Mouse (Mus musculus): ENCODE results near the gene Pif1. TPM values are rescaled to one million over a fixed set of nuclear protein-coding genes. Genes with fewer than 3 reads are reported as not detected.

Gene Pif1
- total and polyA plus RNA-seq, 3 experiments: 11.2 to 14.5 (median 12.2) TPM

DNA sequence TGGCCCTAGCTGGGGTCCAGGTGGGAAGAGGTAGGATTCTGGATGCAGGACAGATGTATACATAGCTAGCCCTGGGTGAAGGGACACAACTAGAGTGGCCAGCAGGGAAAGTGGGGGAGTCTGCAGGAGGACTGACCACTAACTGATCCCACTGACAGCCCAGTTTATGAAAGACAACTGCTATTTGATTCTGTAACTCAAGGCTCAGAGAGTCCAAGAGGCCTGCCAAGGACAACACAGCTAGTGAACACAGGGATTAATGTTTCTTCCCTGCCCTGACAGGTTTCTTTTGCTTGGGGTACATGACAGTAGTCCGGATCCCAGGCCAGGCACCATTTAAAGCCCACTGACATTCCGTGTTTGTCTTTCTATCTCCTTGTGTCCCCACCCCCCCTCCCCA, 20.2 kb downstream of the Pif1 start:
- TF ChIP-seq MYC (IDR thresholded peaks at IDR 0.05; ENCODE audit: low read depth, low read length) (no peak), GABPA (IDR thresholded peaks at IDR 0.05; ENCODE audit: insufficient replicate concordance, low read depth, low read length) (no peak), ELF1 (IDR thresholded peaks at IDR 0.05; ENCODE audit: low read depth, low read length) (no peak), RAD21 (IDR thresholded peaks at IDR 0.05; ENCODE audit: low read depth, low read length) (no peak), TCF12 (IDR thresholded peaks at IDR 0.05; ENCODE audit: low read depth, low read length) (no peak), E2F4 (IDR thresholded peaks at IDR 0.05; ENCODE audit: insufficient replicate concordance, low read depth, low read length) (no peak), SIN3A (IDR thresholded peaks at IDR 0.05; ENCODE audit: low read length) (no peak)
- dilution Hi-C loops (cut with MboI; ENCODE audit: extremely low pct_ligation_motif_present, extremely low pct_unique_long_range_greater_than_20kb, low sequenced_read_pairs) (no loop called here), in situ Hi-C loops (cut with MboI; ENCODE audit: low pct_ligation_motif_present, low pct_unique_long_range_greater_than_20kb, low sequenced_read_pairs) (loop anchor here (5.0 to 10.0 kb wide), 2 partner anchors 55 to 238 kb away; no protein-coding TSS in a partner anchor)
- Histone ChIP-seq H3K9me3 (replicated peaks; ENCODE audit: low read length) (no peaks in the 10 kb centered on the region), H3K4me1 (ENCODE audit: control insufficient read depth in 1 of 2, insufficient read depth in 2 of 2) (no peaks in the 10 kb centered on the region), H3K27me3 (replicated peaks) (no peaks in the 10 kb centered on the region), H3K36me3 (replicated peaks in 1 of 2; ENCODE audit: control insufficient read depth in 1 of 2, insufficient read depth in 1 of 2, low read length in 1 of 2) (no peaks in the 10 kb centered on the region), H3K27ac (ENCODE audit: insufficient read depth, low read depth) (no peak overlapping the region), H3K4me3 (replicated peaks in 1 of 3; ENCODE audit: low read depth in 2 of 3, low read length in 2 of 3, poor library complexity in 1 of 3) (no peak overlapping the region), H3K4me2 (ENCODE audit: insufficient read depth, low read depth, poor library complexity, severe bottlenecking) (no peak overlapping the region), H3K9ac (ENCODE audit: insufficient read depth, low read depth) (no peak overlapping the region), H3K79me2 (replicated peaks; ENCODE audit: control insufficient read depth, extremely low read depth, insufficient read depth, poor library complexity, severe bottlenecking) (no peaks in the 10 kb centered on the region)
- DNase-seq (ENCODE audit: extremely low read depth): no peak

DNA sequence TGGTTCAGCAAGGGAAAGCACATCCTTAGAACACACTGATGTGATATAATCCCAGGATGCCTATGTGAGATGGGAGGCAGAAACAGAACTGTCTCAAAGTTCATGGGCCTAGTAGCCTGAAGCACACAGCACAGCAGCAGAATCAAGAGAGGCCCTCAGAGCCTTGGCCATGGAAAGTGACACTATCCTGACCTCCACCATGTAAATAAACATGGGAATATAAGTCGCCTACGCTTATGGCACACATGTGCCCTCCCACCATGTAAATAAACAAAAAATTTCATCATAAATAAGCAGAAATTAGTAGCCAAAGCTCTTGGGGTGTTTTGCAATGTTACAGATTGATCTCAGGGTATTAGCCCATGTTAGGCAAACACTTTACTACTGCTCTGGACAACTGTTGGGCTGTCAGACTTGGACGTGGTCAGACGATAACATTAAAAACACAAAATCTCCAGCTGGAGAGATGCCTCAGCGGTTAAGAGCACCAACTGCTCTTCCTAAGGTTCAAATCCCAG, 25.1 kb downstream of the Pif1 start:
- no peaks in the 10 kb centered on the region for H3K36me3 ChIP-seq (replicated peaks in 1 of 2; ENCODE audit: control insufficient read depth in 1 of 2, insufficient read depth in 1 of 2, low read length in 1 of 2)
- H3K27ac ChIP-seq (ENCODE audit: insufficient read depth, low read depth): no peak overlapping the region
- H3K9me3 ChIP-seq (replicated peaks; ENCODE audit: low read length): no peaks in the 10 kb centered on the region
- H3K9ac ChIP-seq (ENCODE audit: insufficient read depth, low read depth): no peak overlapping the region
- H3K27me3 ChIP-seq (replicated peaks): no peaks in the 10 kb centered on the region
- H3K4me2 ChIP-seq (ENCODE audit: insufficient read depth, low read depth, poor library complexity, severe bottlenecking): no peak overlapping the region
- no peak overlapping the region for H3K4me3 ChIP-seq (replicated peaks in 1 of 3; ENCODE audit: low read depth in 2 of 3, low read length in 2 of 3, poor library complexity in 1 of 3)
- in situ Hi-C loops (cut with MboI; ENCODE audit: low pct_ligation_motif_present, low pct_unique_long_range_greater_than_20kb, low sequenced_read_pairs): no loop called here
- no peak for DNase-seq (ENCODE audit: extremely low read depth)
- TF ChIP-seq USF2 (conservative IDR thresholded peaks at IDR 0.05; ENCODE audit: low read depth, low read length) (no peak), MAZ (IDR thresholded peaks at IDR 0.05; ENCODE audit: low read depth, low read length) (no peak), TBP (conservative IDR thresholded peaks at IDR 0.05; ENCODE audit: low read depth, low read length) (no peak), TCF12 (IDR thresholded peaks at IDR 0.05; ENCODE audit: low read depth, low read length) (no peak), JUN (IDR thresholded peaks at IDR 0.05; ENCODE audit: insufficient read depth, low read depth, low read length) (no peak), PAX5 (IDR thresholded peaks at IDR 0.05; ENCODE audit: low read length) (no peak), GABPA (IDR thresholded peaks at IDR 0.05; ENCODE audit: insufficient replicate concordance, low read depth, low read length) (no peak)
- H3K4me1 ChIP-seq (ENCODE audit: control insufficient read depth in 1 of 2, insufficient read depth in 2 of 2): peaks cover 0 to 3% of the 10 kb centered on the region in 2 experiments; a peak in 1 of 4 replicates
- dilution Hi-C loops (cut with MboI; ENCODE audit: extremely low pct_ligation_motif_present, extremely low pct_unique_long_range_greater_than_20kb, low sequenced_read_pairs): no loop called here
- H3K79me2 ChIP-seq (replicated peaks; ENCODE audit: control insufficient read depth, extremely low read depth, insufficient read depth, poor library complexity, severe bottlenecking): no peaks in the 10 kb centered on the region

DNA sequence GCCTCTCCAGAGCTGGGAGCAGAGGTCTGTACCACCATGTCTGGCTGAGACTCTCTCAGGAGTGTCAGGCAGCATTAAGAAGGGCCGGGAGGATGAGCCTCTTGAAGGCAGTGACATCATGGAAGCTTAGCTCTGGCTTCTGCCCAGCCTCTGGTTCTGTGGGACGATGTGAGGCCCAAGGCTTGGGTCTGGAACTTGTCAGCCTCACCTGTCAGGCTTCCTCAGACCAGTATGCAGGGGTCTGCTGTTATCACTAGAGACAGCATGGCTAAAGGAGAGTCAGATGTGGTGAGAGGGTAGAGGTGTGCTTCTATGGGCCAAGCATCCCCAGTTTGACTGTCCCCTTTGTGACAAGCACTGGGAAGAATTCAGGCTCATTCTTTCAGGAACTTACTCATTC, 26.1 kb downstream of the Pif1 start:
- Histone ChIP-seq H3K4me2 (ENCODE audit: insufficient read depth, low read depth, poor library complexity, severe bottlenecking) (no peak overlapping the region), H3K36me3 (replicated peaks in 1 of 2; ENCODE audit: control insufficient read depth in 1 of 2, insufficient read depth in 1 of 2, low read length in 1 of 2) (no peaks in the 10 kb centered on the region), H3K9me3 (replicated peaks; ENCODE audit: low read length) (no peaks in the 10 kb centered on the region), H3K79me2 (replicated peaks; ENCODE audit: control insufficient read depth, extremely low read depth, insufficient read depth, poor library complexity, severe bottlenecking) (no peaks in the 10 kb centered on the region), H3K27ac (ENCODE audit: insufficient read depth, low read depth) (no peak overlapping the region), H3K4me3 (replicated peaks in 1 of 3; ENCODE audit: low read depth in 2 of 3, low read length in 2 of 3, poor library complexity in 1 of 3) (no peak overlapping the region), H3K4me1 (ENCODE audit: control insufficient read depth in 1 of 2, insufficient read depth in 2 of 2) (peaks cover 0 to 3% of the 10 kb centered on the region in 2 experiments; a peak in 1 of 4 replicates), H3K27me3 (replicated peaks) (no peaks in the 10 kb centered on the region), H3K9ac (ENCODE audit: insufficient read depth, low read depth) (no peak overlapping the region)
- TF ChIP-seq USF1 (IDR thresholded peaks at IDR 0.05; ENCODE audit: low read depth, low read length): no peak
- no peak for TF ChIP-seq E2F4 (IDR thresholded peaks at IDR 0.05; ENCODE audit: insufficient replicate concordance, low read depth, low read length)
- dilution Hi-C loops (cut with MboI; ENCODE audit: extremely low pct_ligation_motif_present, extremely low pct_unique_long_range_greater_than_20kb, low sequenced_read_pairs): no loop called here
- no peak for DNase-seq (ENCODE audit: extremely low read depth)
- in situ Hi-C loops (cut with MboI; ENCODE audit: low pct_ligation_motif_present, low pct_unique_long_range_greater_than_20kb, low sequenced_read_pairs): no loop called here
